Mouse (Mus musculus) heart, adult 2 months (tissue): ENCODE data around the gene Fgd3. TPM values are rescaled to one million over a fixed set of nuclear protein-coding genes. Genes with fewer than 3 reads are reported as not detected.

Source experiments
- DNase-seq, 2 experiments: peaks; one replicate each; pipeline ENCODE4 v3.0.0; 2021
- H3K27ac ChIP-seq: fragments of 200-600 bp; 2 replicates; pipeline ENCODE4 v1.8.1; 2022
- H3K27me3 ChIP-seq: fragments of 200-500 bp; 2 replicates; pipeline ENCODE4 v1.6.1; 2012; ENCODE audit warnings: mild to moderate bottlenecking, low read length, inconsistent platforms, mixed read lengths; ENCODE audit not compliant: control insufficient read depth, insufficient read depth
- H3K36me3 ChIP-seq: fragments of 200-500 bp; 2 replicates; pipeline ENCODE4 v1.6.1; 2012; ENCODE audit warnings: low read length, inconsistent platforms; ENCODE audit not compliant: control insufficient read depth, insufficient read depth
- H3K4me1 ChIP-seq: fragments of 200-500 bp; 2 replicates; pipeline ENCODE4 v1.6.1; 2011; ENCODE audit warnings: low read length; ENCODE audit not compliant: control insufficient read depth, insufficient read depth
- H3K4me3 ChIP-seq: fragments of 200-600 bp; 2 replicates; pipeline ENCODE4 v1.8.1; 2022
- H3K79me2 ChIP-seq: fragments of 200-500 bp; replicated peaks from 2 replicates; pipeline ENCODE4 v1.6.1; 2012; ENCODE audit warnings: mild to moderate bottlenecking, inconsistent platforms, low read length, moderate library complexity, mixed read lengths; ENCODE audit not compliant: control insufficient read depth, insufficient read depth
- H3K9ac ChIP-seq: fragments of 200-500 bp; 2 replicates; pipeline ENCODE4 v1.6.1; 2012; ENCODE audit warnings: low read depth, mild to moderate bottlenecking, control low read depth, inconsistent platforms, low read length, mixed read lengths
- CTCF ChIP-seq: fragments of 200-600 bp; IDR thresholded peaks from 2 replicates; pipeline ENCODE4 v1.8.1; 2022; ENCODE audit warnings: antibody characterized with exemption, mild to moderate bottlenecking, moderate library complexity
- EP300 ChIP-seq: fragments of 200-500 bp; IDR thresholded peaks from 2 replicates; pipeline ENCODE4 v1.6.1; 2011; ENCODE audit warnings: low read depth, low read length, control low read depth; ENCODE audit not compliant: insufficient read depth
- POLR2A ChIP-seq: fragments of 200-500 bp; IDR thresholded peaks from 2 replicates; pipeline ENCODE4 v1.6.1; 2011; ENCODE audit warnings: mild to moderate bottlenecking, low read depth, low read length, control low read depth; ENCODE audit not compliant: insufficient read depth
- WGBS: fragments of 180-500 bp; shearing (Covaris S2); methylation state at CpG from one replicate; pipeline ENCODE4 v1.1.7; 2018; 5-methylcytosine and 5-hydroxymethylcytosine counted together
- intact Hi-C: fragments of 180-260 bp; cut with DNase I; formaldehyde crosslinking; loops from one replicate; pipeline ENCODE4 v1.15.1; 2025
- polyA plus RNA-seq: library from polyadenylated mRNA; depleted of rRNA; stranded (reverse); fragments of >200 nt; gene quantifications from 2 replicates; pipeline ENCODE4 v1.2.3, GENCODE M21; 2012; rRNA removed
- total RNA-seq, 2 experiments: library from RNA; stranded (reverse); gene quantifications; 2 replicates each; pipeline ENCODE4 v1.2.3; 2021

The Fgd3 gene
- total and polyA plus RNA-seq, 3 experiments: 0.96 to 1.0 (median 0.96) TPM

DNA sequence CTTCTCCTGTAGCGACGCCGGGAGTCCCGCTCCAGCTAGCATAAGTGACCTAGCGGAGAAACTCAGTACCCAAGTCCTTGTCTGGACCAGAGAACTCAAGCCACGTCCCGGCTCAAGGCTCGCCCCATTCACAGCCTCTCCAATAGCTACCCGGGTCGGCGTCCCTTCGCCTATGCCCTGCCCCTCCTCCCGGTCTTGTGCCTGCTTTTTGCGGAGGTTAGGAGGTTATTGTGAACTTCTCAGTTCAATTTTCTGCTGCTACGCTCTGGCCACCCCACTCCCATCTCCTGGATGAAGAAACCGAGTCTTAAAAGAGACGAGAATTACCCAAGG, 103.9 kb downstream of the Fgd3 start:
- intact Hi-C loops: loop anchor here (5.0 to 10.0 kb wide), 2 partner anchors 169 to 436 kb away; partner anchors contain the start of genes Cenpp and Nol8
- peak overlapping the region; percentile 97 for H3K27ac ChIP-seq
- peaks cover 18% of the 10 kb centered on the region for H3K4me1 ChIP-seq
- no peaks in the 10 kb centered on the region for H3K36me3 ChIP-seq
- peak overlapping the region; percentile 63 for H3K9ac ChIP-seq
- H3K79me2 ChIP-seq: no peaks in the 10 kb centered on the region
- TF ChIP-seq POLR2A (no peak; the same call in 1 of the 2 replicates), CTCF (no peak), EP300 (no peak)
- WGBS: 6% methylated on average over 17 of the region's 17 CpGs
- no peak for DNase-seq
- H3K27me3 ChIP-seq: no peaks in the 10 kb centered on the region
- H3K4me3 ChIP-seq: peak overlapping the region; percentile 87

DNA sequence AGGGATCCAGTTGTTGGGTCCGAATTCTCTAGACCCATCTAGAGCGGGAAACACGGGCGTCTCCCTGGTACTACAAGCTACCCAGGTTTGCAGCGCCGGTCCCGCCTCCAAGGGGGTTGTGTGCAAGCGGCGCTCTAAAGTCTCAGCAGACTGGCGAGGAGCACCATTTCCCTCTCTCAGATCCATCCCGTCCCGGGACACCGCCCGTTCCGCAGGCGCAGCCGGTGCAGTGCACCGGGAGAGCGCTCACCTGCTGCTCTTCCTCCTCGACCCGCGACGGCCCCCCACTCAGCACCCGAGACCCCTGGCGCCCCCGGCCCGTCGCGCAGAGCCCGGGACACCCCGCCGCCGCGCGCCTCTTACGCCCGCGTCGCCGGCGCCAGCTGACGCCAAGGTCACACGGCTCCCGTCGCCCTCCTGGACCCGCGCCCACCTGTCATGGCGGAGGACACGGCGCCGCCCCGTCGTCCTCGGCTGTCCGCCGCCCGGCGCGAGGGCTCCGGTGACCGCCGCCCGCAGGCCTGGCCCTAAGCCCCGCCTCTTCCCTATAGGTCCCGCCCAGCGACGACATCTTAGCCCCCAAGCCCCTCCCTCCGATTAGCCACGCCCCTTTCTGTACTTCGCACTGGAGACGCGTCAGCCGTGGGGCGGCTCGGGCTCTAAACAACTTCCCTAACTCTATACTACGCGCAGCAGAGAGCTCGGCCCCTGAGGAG, 104.4 kb downstream of the Fgd3 start, which contains the start of gene Card19:
Gene Card19, minus strand, starts transcription at position 534 of the 716 bp plus-strand sequence.
- Histone ChIP-seq H3K36me3 (no peaks in the 10 kb centered on the region), H3K27ac (peak within 1 kb of the TSS; percentile 97), H3K79me2 (peaks cover 2% of the 10 kb centered on the region; the same call in 1 of the 2 replicates), H3K27me3 (no peaks in the 10 kb centered on the region), H3K9ac (peak within 1 kb of the TSS; percentile 81), H3K4me1 (peaks cover 18% of the 10 kb centered on the region), H3K4me3 (peak within 1 kb of the TSS; percentile 87)
- peak; percentile 98 for DNase-seq
- under 1% methylated on average over 78 of the region's 78 CpGs for WGBS
- TF ChIP-seq CTCF (no peak), POLR2A (peak; percentile 81; the same call in 1 of the 2 replicates), EP300 (0 out of 2 replicates have a peak, but pooled peaks have one; percentile 4)
- intact Hi-C loops: loop anchor here (5.0 to 10.0 kb wide), 2 partner anchors 169 to 437 kb away; partner anchors contain the start of genes Cenpp and Nol8

DNA sequence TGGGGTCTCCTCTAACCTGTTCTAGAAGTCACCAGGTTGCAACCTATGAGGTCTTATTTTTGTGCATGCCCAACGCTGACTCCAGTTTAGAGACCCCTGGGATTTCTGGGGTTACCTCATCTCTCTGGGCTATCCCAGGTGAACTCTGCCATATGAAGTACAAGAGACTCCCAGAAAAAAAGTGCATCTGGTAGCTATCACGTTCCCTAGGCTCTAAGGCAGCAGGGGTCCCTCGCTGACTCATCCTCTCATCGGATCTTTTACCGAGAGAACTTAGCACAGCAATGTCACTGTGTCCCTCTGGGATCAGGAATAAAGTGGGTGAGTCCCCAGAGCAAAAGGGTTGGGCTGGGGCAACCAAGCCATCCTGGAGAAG, 105.0 kb downstream of the Fgd3 start:
- peak overlapping the region; percentile 97 for H3K27ac ChIP-seq
- DNase-seq: no peak
- intact Hi-C loops: loop anchor here (5.0 to 10.0 kb wide), 2 partner anchors 170 to 437 kb away; partner anchors contain the start of genes Cenpp and Nol8
- WGBS: 8% methylated on average over 5 of the region's 5 CpGs
- H3K9ac ChIP-seq: peak overlapping the region; percentile 81
- H3K79me2 ChIP-seq: peaks cover 2% of the 10 kb centered on the region; the same call in 1 of the 2 replicates
- H3K4me1 ChIP-seq: peaks cover 18% of the 10 kb centered on the region
- no peak for TF ChIP-seq EP300
- TF ChIP-seq CTCF: no peak
- TF ChIP-seq POLR2A: no peak
- no peaks in the 10 kb centered on the region for H3K36me3 ChIP-seq
- H3K4me3 ChIP-seq: peak overlapping the region; percentile 87
- H3K27me3 ChIP-seq: no peaks in the 10 kb centered on the region

DNA sequence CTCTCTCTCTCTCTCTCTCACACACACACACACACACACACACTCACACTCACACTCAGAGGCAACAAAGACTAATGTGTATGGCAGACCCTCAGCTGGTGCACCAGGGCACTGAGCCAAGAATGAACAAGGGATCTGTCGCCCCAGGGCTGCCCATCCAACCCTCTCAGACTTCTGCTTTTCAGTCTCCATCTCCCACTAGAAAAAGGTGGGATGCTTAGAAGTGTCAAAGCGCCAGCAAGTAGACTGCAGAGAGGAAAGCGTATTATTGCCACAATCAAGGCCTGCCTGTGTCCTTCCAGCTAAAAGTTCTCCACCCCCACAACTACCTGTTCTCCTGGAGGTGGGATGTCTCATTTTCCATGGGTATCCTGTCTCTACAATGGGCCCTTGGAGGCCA, 105.7 kb downstream of the Fgd3 start:
- H3K27me3 ChIP-seq: no peaks in the 10 kb centered on the region
- peak overlapping the region; percentile 97 for H3K27ac ChIP-seq
- peak overlapping the region; percentile 19 for H3K9ac ChIP-seq
- WGBS: 58% methylated on average over 3 of the region's 3 CpGs
- peaks cover 2% of the 10 kb centered on the region; the same call in 1 of the 2 replicates for H3K79me2 ChIP-seq
- no peaks in the 10 kb centered on the region for H3K36me3 ChIP-seq
- H3K4me3 ChIP-seq: peak overlapping the region; percentile 87
- peaks cover 19% of the 10 kb centered on the region for H3K4me1 ChIP-seq
- intact Hi-C loops: loop anchor here (10.0 kb wide), 1 partner anchor 170 kb away; no protein-coding TSS in a partner anchor
- TF ChIP-seq POLR2A (no peak), EP300 (no peak)
- DNase-seq: no peak

DNA sequence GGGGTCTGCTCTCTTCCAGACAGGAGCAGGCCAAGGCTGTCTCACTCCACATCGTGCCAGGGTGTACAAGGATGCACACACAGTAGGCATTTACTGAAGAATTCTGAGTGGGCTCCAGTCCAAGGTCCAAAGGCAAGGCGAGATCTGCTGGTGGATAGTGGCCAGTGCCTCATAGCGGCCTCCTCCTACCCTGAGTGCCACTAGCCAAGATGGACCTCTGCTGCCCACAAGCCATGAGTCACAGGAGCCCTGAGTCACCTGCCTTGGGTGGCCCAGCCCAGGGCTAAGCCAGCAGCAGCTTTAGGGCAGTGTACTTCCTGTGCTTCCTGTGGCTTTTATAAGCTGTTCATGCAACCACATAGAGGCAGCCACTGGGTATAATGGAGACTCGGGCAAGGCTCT, 106.6 kb downstream of the Fgd3 start:
- peak overlapping the region; percentile 62 for H3K27ac ChIP-seq
- H3K27me3 ChIP-seq: no peaks in the 10 kb centered on the region
- no peak for TF ChIP-seq EP300
- TF ChIP-seq CTCF: no peak
- 0 out of 2 replicates have a peak, but pooled peaks have one; percentile 16 for TF ChIP-seq POLR2A
- peak overlapping the region; percentile 26; the same call in 1 of the 2 replicates for H3K4me3 ChIP-seq
- intact Hi-C loops: loop anchor here (10.0 kb wide), 1 partner anchor 171 kb away; no protein-coding TSS in a partner anchor
- H3K36me3 ChIP-seq: no peaks in the 10 kb centered on the region
- peaks cover 19% of the 10 kb centered on the region for H3K4me1 ChIP-seq
- peaks cover 2% of the 10 kb centered on the region; the same call in 1 of the 2 replicates for H3K79me2 ChIP-seq
- 23% methylated on average over 4 of the region's 4 CpGs for WGBS
- peak overlapping the region; percentile 53; the same call in 1 of the 2 replicates for H3K9ac ChIP-seq
- peak; percentile 57 to 71 for DNase-seq

DNA sequence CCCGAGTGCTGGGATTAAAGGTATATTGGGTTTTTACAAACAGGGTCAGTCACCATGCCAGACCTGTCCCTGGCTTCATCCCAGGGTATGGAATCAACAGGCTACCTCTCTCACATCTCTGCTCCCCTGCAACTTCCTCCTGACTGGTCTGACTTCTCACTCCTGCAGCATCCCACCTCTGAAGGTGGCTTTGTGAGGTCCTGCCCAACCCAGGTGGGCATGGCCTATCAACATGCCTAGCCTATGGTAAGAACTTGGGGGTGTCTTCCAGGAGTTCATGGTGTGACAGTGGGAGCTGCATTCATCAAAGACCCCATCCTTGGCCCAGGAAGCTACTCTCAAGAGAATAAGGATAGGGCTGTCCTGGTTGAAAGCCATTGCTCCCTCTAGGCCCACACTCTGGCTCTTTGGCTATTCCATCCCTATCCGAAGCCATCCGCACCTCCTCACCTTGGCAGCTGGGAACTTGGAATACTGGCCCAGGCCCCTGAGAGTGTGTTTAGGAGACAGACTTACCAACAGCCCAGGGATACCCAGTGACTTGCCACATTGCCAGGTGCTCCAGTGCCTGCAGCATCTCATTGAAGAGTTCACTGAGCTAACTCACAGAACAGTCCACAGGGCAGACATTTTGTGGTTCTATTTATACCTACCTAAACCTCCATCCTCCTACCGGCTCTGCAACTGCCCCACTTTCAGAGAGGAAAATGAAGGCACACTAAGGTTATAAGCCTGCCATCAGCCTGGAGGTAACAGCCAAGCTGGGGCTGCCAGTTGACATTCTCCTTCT, 107.2 kb downstream of the Fgd3 start:
- WGBS: 78% methylated on average over 4 of the region's 4 CpGs
- H3K4me3 ChIP-seq: peak overlapping the region; percentile 26; the same call in 1 of the 2 replicates
- H3K27me3 ChIP-seq: no peaks in the 10 kb centered on the region
- intact Hi-C loops: loop anchor here (10.0 kb wide), 1 partner anchor 172 kb away; no protein-coding TSS in a partner anchor
- no peak for TF ChIP-seq EP300
- TF ChIP-seq CTCF: no peak
- no peak for TF ChIP-seq POLR2A
- no peaks in the 10 kb centered on the region for H3K36me3 ChIP-seq
- H3K27ac ChIP-seq: peak overlapping the region; percentile 62
- H3K79me2 ChIP-seq: peaks cover 4% of the 10 kb centered on the region
- peaks cover 19% of the 10 kb centered on the region for H3K4me1 ChIP-seq
- DNase-seq: no peak
- no peak overlapping the region for H3K9ac ChIP-seq

Other genes with a start within 250 kb of the Fgd3 start
- gene Wnk2, start 172.3 kb downstream of the Fgd3 start, total RNA-seq: 10 to 100 TPM; 66.7 to 79.4 TPM
- 28.7 and 30.9 TPM in 2 replicates for gene Wnk2, start 172.3 kb downstream of the Fgd3 start, polyA plus RNA-seq
- 100 to 1,000 TPM; 108 to 152 TPM for gene Ninj1, start 132.8 kb downstream of the Fgd3 start, total RNA-seq
- gene Ninj1, start 132.8 kb downstream of the Fgd3 start, polyA plus RNA-seq: 157 and 220 TPM in 2 replicates
- 100 to 1,000 TPM; 138 to 184 TPM for gene Card19, start 104.3 kb downstream of the Fgd3 start, total RNA-seq
- gene Card19, start 104.3 kb downstream of the Fgd3 start, polyA plus RNA-seq: 179 and 234 TPM in 2 replicates
- gene Susd3, start 71.6 kb downstream of the Fgd3 start, total RNA-seq: under 1 TPM; 0.32 to 0.63 TPM
- gene Susd3, start 71.6 kb downstream of the Fgd3 start, polyA plus RNA-seq: 1.1 and 1.4 TPM in 2 replicates
- gene Bicd2, start 21.3 kb upstream of the Fgd3 start, total RNA-seq: 10 to 100 TPM; 72.4 to 77.6 TPM
- gene Bicd2, start 21.3 kb upstream of the Fgd3 start, polyA plus RNA-seq: 44.5 and 64.2 TPM in 2 replicates
- 1 to 10 TPM; 6.7 to 7.3 TPM for gene Ippk, start 100.9 kb upstream of the Fgd3 start, total RNA-seq
- gene Ippk, start 100.9 kb upstream of the Fgd3 start, polyA plus RNA-seq: 4.3 and 6.9 TPM in 2 replicates
- gene Tes3-ps, start 173.0 kb upstream of the Fgd3 start, total RNA-seq: 1 to 10 TPM in 1 of 2 experiments, under 1 TPM in 1; 0.99 to 1.4 TPM
- gene Tes3-ps, start 173.0 kb upstream of the Fgd3 start, polyA plus RNA-seq: 0.08 and 0.09 TPM in 2 replicates
- 10 to 100 TPM; 13.4 to 15.4 TPM for gene Ecm2, start 184.5 kb upstream of the Fgd3 start, total RNA-seq
- gene Ecm2, start 184.5 kb upstream of the Fgd3 start, polyA plus RNA-seq: 8.2 and 14.8 TPM in 2 replicates
- 10 to 100 TPM; 13.8 to 16.7 TPM for gene Aspn, start 224.1 kb upstream of the Fgd3 start, total RNA-seq
- gene Aspn, start 224.1 kb upstream of the Fgd3 start, polyA plus RNA-seq: 4.3 and 12.0 TPM in 2 replicates